Mouse (Mus musculus): ENCODE data around the gene 4930558C23Rik.
"Not testable (repeated sequence)": the region's sequence is repeated elsewhere in the genome, so short reads cannot be mapped to it uniquely, and the experiment has no call there.

Gene 4930558C23Rik

GRCm38 (mm10) chr3:95402741-95403140 is at the start of gene 4930558C23Rik:
Gene 4930558C23Rik, minus strand, starts transcription at chr3:95402841.
- no peak for DNase-seq (ENCODE audit: low read depth in 2 of 2, low spot score in 2 of 2)

GRCm38 (mm10) chr3:95450915-95451314 is 48.3 kb upstream of the 4930558C23Rik start:
- no peak for DNase-seq (ENCODE audit: low read depth in 2 of 2, low spot score in 2 of 2)

GRCm38 (mm10) chr3:95450408-95450807 is 47.8 kb upstream of the 4930558C23Rik start:
- DNase-seq (ENCODE audit: low read depth in 2 of 2, low spot score in 2 of 2) = peak; percentile 35 to 53

GRCm38 (mm10) chr3:95445311-95445710 is 42.7 kb upstream of the 4930558C23Rik start:
- DNase-seq (ENCODE audit: low read depth in 2 of 2, low spot score in 2 of 2) = no peak

- DNase-seq (ENCODE audit: low read depth in 2 of 2, low spot score in 2 of 2) = no peak
Observed at GRCm38 (mm10) chr3:95442406-95443117, 39.9 kb upstream of the 4930558C23Rik start.

GRCm38 (mm10) chr3:95439670-95440069 is 37.0 kb upstream of the 4930558C23Rik start:
- DNase-seq (ENCODE audit: low read depth in 2 of 2, low spot score in 2 of 2) = no peak

GRCm38 (mm10) chr3:95438636-95439035 is 36.0 kb upstream of the 4930558C23Rik start:
- not testable (repeated sequence) for DNase-seq (ENCODE audit: low read depth in 2 of 2, low spot score in 2 of 2)

- no peak for DNase-seq (ENCODE audit: low read depth in 2 of 2, low spot score in 2 of 2)
Observed at GRCm38 (mm10) chr3:95435561-95435960, 32.9 kb upstream of the 4930558C23Rik start.

GRCm38 (mm10) chr3:95434983-95435370 is 32.3 kb upstream of the 4930558C23Rik start:
- DNase-seq (ENCODE audit: low read depth in 2 of 2, low spot score in 2 of 2) = no peak

- DNase-seq (ENCODE audit: low read depth in 2 of 2, low spot score in 2 of 2) = peak; percentile 81 to 85
Observed at GRCm38 (mm10) chr3:95434136-95434982, 31.7 kb upstream of the 4930558C23Rik start, which contains the start of gene Arnt. Gene Arnt, plus strand, starts transcription at chr3:95434388.

- DNase-seq (ENCODE audit: low read depth in 2 of 2, low spot score in 2 of 2) = no peak
Observed at GRCm38 (mm10) chr3:95433301-95433915, 30.8 kb upstream of the 4930558C23Rik start.

GRCm38 (mm10) chr3:95428423-95428822 is 25.8 kb upstream of the 4930558C23Rik start:
- not testable (repeated sequence) for DNase-seq (ENCODE audit: low read depth in 2 of 2, low spot score in 2 of 2)

GRCm38 (mm10) chr3:95427891-95428238 is 25.2 kb upstream of the 4930558C23Rik start:
- DNase-seq (ENCODE audit: low read depth in 2 of 2, low spot score in 2 of 2) = not testable (repeated sequence)

GRCm38 (mm10) chr3:95427117-95427890 is 24.7 kb upstream of the 4930558C23Rik start:
- not testable (repeated sequence) for DNase-seq (ENCODE audit: low read depth in 2 of 2, low spot score in 2 of 2)

GRCm38 (mm10) chr3:95426476-95426875 is 23.8 kb upstream of the 4930558C23Rik start:
- not testable (repeated sequence) for DNase-seq (ENCODE audit: low read depth in 2 of 2, low spot score in 2 of 2)

GRCm38 (mm10) chr3:95417866-95418265 is 15.2 kb upstream of the 4930558C23Rik start:
- no peak for DNase-seq (ENCODE audit: low read depth in 2 of 2, low spot score in 2 of 2)

GRCm38 (mm10) chr3:95412268-95412667 is 9.6 kb upstream of the 4930558C23Rik start:
- DNase-seq (ENCODE audit: low read depth in 2 of 2, low spot score in 2 of 2) = no peak

- no peak for DNase-seq (ENCODE audit: low read depth in 2 of 2, low spot score in 2 of 2)
Observed at GRCm38 (mm10) chr3:95408852-95409251, 6.2 kb upstream of the 4930558C23Rik start.

GRCm38 (mm10) chr3:95407728-95408127 is 5.1 kb upstream of the 4930558C23Rik start:
- no peak for DNase-seq (ENCODE audit: low read depth in 2 of 2, low spot score in 2 of 2)

- DNase-seq (ENCODE audit: low read depth in 2 of 2, low spot score in 2 of 2) = no peak
Observed at GRCm38 (mm10) chr3:95394385-95394784, 8.3 kb downstream of the 4930558C23Rik start.

All from CD8-positive naive resting alpha-beta T cell, adult 2 months (primary cell).